Mouse (Mus musculus) frontal cortex, postnatal 25 days (tissue): ENCODE results near the gene Sox18.

Experiments used
- DNase-seq, 2 experiments: peaks; one replicate each; pipeline ENCODE4 v3.0.0; 2022; ENCODE audit warnings: low spot score in 2 of 2

Sox18 gene

GRCm38 (mm10) chr2:181671326-181671725 is at the start of gene Sox18:
Sox18 (minus strand) TSS chr2:181671640.
- no peak for DNase-seq

GRCm38 (mm10) chr2:181721200-181721599 is 49.8 kb upstream of the Sox18 start:
- no peak for DNase-seq

- no peak for DNase-seq
Measured at GRCm38 (mm10) chr2:181720061-181720460, 48.6 kb upstream of the Sox18 start.

GRCm38 (mm10) chr2:181716991-181717390 is 45.6 kb upstream of the Sox18 start:
- DNase-seq, result no peak

GRCm38 (mm10) chr2:181715382-181715781 is 43.9 kb upstream of the Sox18 start:
- no peak for DNase-seq

GRCm38 (mm10) chr2:181714903-181715326 is 43.5 kb upstream of the Sox18 start, which contains the start of gene Oprl1:
Oprl1 (plus strand) TSS chr2:181715016.
- DNase-seq, result peak in 1 of 2 experiments; percentile 48

- no peak for DNase-seq
Measured at GRCm38 (mm10) chr2:181713749-181714148, 42.3 kb upstream of the Sox18 start.

- DNase-seq, result no peak
Measured at GRCm38 (mm10) chr2:181706668-181707067, 35.2 kb upstream of the Sox18 start.

GRCm38 (mm10) chr2:181698241-181698640 is 26.8 kb upstream of the Sox18 start, which contains the start of gene Lkaaear1:
Lkaaear1 (minus strand) TSS chr2:181698442.
- DNase-seq, result no peak

GRCm38 (mm10) chr2:181696801-181697420 is 25.5 kb upstream of the Sox18 start:
- DNase-seq, result no peak

GRCm38 (mm10) chr2:181695776-181696175 is 24.3 kb upstream of the Sox18 start:
- DNase-seq, result no peak

- no peak for DNase-seq
Measured at GRCm38 (mm10) chr2:181694581-181694980, 23.1 kb upstream of the Sox18 start.

GRCm38 (mm10) chr2:181693339-181694280 is 22.2 kb upstream of the Sox18 start, which contains the start of gene Rgs19:
Rgs19 (minus strand) TSS chr2:181693977.
- peak; percentile 59 to 69 for DNase-seq

- no peak for DNase-seq
Measured at GRCm38 (mm10) chr2:181692304-181692703, 20.9 kb upstream of the Sox18 start.

- DNase-seq, result no peak
Measured at GRCm38 (mm10) chr2:181691571-181691970, 20.1 kb upstream of the Sox18 start.

GRCm38 (mm10) chr2:181691083-181691482 is 19.6 kb upstream of the Sox18 start:
- DNase-seq, result no peak

GRCm38 (mm10) chr2:181689466-181690160 is 18.2 kb upstream of the Sox18 start:
- DNase-seq, result no peak

GRCm38 (mm10) chr2:181687586-181687985 is 16.1 kb upstream of the Sox18 start:
- no peak for DNase-seq

- DNase-seq, result no peak
Measured at GRCm38 (mm10) chr2:181685686-181686085, 14.2 kb upstream of the Sox18 start.

GRCm38 (mm10) chr2:181684713-181685112 is 13.3 kb upstream of the Sox18 start:
- no peak for DNase-seq

GRCm38 (mm10) chr2:181683381-181683780 is 11.9 kb upstream of the Sox18 start:
- no peak for DNase-seq

GRCm38 (mm10) chr2:181681978-181682377 is 10.5 kb upstream of the Sox18 start:
- no peak for DNase-seq
